Mouse (Mus musculus) 3T3-L1 (cell line): ENCODE data around the gene Ncoa7.
"Not testable (repeated sequence)": the region's sequence is repeated elsewhere in the genome, so short reads cannot be mapped to it uniquely, and the experiment has no call there.

ENCODE experiments used
- DNase-seq: peaks from one replicate; pipeline ENCODE4 v3.0.0-alpha.2; 2015; ENCODE audit warnings: low read depth, low spot score

Ncoa7 gene

GRCm38 (mm10) chr10:30787684-30788339, 15.3 kb downstream of the Ncoa7 start:
- no peak for DNase-seq

- DNase-seq: no peak
These were observed 16.9 kb downstream of the Ncoa7 start for GRCm38 (mm10) chr10:30786103-30786754.

GRCm38 (mm10) chr10:30780921-30781320, 22.2 kb downstream of the Ncoa7 start:
- not testable (repeated sequence) for DNase-seq

- peak; percentile 76 for DNase-seq
These were observed 24.9 kb downstream of the Ncoa7 start for GRCm38 (mm10) chr10:30778240-30778639.

GRCm38 (mm10) chr10:30775987-30776386, 27.1 kb downstream of the Ncoa7 start:
- no peak for DNase-seq

- DNase-seq: no peak
These were observed 27.6 kb downstream of the Ncoa7 start for GRCm38 (mm10) chr10:30775568-30775967.

- DNase-seq: no peak
These were observed 28.7 kb downstream of the Ncoa7 start for GRCm38 (mm10) chr10:30774396-30774795.

- DNase-seq: no peak
These were observed 29.9 kb downstream of the Ncoa7 start for GRCm38 (mm10) chr10:30773181-30773580.

GRCm38 (mm10) chr10:30771417-30772158, 31.5 kb downstream of the Ncoa7 start:
- no peak for DNase-seq

- no peak for DNase-seq
These were observed 34.3 kb downstream of the Ncoa7 start for GRCm38 (mm10) chr10:30768820-30769219.

GRCm38 (mm10) chr10:30768250-30768649, 34.9 kb downstream of the Ncoa7 start:
- DNase-seq: no peak

GRCm38 (mm10) chr10:30763179-30763770, 39.9 kb downstream of the Ncoa7 start:
- DNase-seq: no peak

- DNase-seq: no peak
These were observed 40.7 kb downstream of the Ncoa7 start for GRCm38 (mm10) chr10:30762284-30762964.

- DNase-seq: no peak
These were observed 43.6 kb downstream of the Ncoa7 start for GRCm38 (mm10) chr10:30759360-30760147.

- no peak for DNase-seq
These were observed 47.1 kb downstream of the Ncoa7 start for GRCm38 (mm10) chr10:30756064-30756463.

- DNase-seq: no peak
These were observed 48.2 kb downstream of the Ncoa7 start for GRCm38 (mm10) chr10:30754825-30755457.

GRCm38 (mm10) chr10:30754082-30754481, 49.0 kb downstream of the Ncoa7 start:
- no peak for DNase-seq

GRCm38 (mm10) chr10:30752485-30752884, 50.6 kb downstream of the Ncoa7 start:
- DNase-seq: no peak

- DNase-seq: no peak
These were observed 51.5 kb downstream of the Ncoa7 start for GRCm38 (mm10) chr10:30751586-30751985.

GRCm38 (mm10) chr10:30749807-30750206, 53.3 kb downstream of the Ncoa7 start:
- no peak for DNase-seq
